ENCODE assay signal across 22 mouse cellular contexts in genomic region chr12:79588831-79589230, GRCm38 (mm10).
"Had no signal": no experiment of that assay in that cellular context is flagged by ENCODE, and none has a peak within 500 bp of the region (broad histone marks: within the 10 kb centered on the region; RNA-seq: fewer than 3 reads in every experiment).

No protein-coding gene starts in this region.

- H3K9ac ChIP-seq: intestine, embryonic 15.5 days; limb, embryonic 12.5 days; limb, embryonic 15.5 days; liver, embryonic 12.5 days; liver, embryonic 15.5 days; lung, embryonic 14.5 days; midbrain, embryonic 12.5 days; midbrain, embryonic 15.5 days; neural tube, embryonic 12.5 days; neural tube, embryonic 15.5 days had no signal

- H3K36me3 ChIP-seq: intestine, embryonic 15.5 days; limb, embryonic 12.5 days; limb, embryonic 15.5 days; liver, embryonic 12.5 days; liver, embryonic 15.5 days; midbrain, embryonic 12.5 days; midbrain, embryonic 15.5 days; neural tube, embryonic 12.5 days; neural tube, embryonic 15.5 days had no signal

- H3K27ac ChIP-seq: intestine, embryonic 15.5 days; left cerebral cortex, adult 2 months; limb, embryonic 12.5 days; limb, embryonic 15.5 days; liver, embryonic 12.5 days; liver, embryonic 15.5 days; midbrain, embryonic 12.5 days; midbrain, embryonic 15.5 days; neural tube, embryonic 12.5 days; neural tube, embryonic 15.5 days; stomach, postnatal 0 days had no signal

- H3K4me1 ChIP-seq: intestine, embryonic 15.5 days; limb, embryonic 12.5 days; limb, embryonic 15.5 days; liver, embryonic 12.5 days; liver, embryonic 15.5 days; megakaryocyte, embryonic 14.5 days; midbrain, embryonic 12.5 days; midbrain, embryonic 15.5 days; neural tube, embryonic 12.5 days; neural tube, embryonic 15.5 days had no signal

- H3K27me3 ChIP-seq: intestine, embryonic 15.5 days; limb, embryonic 12.5 days; limb, embryonic 15.5 days; liver, embryonic 12.5 days; liver, embryonic 15.5 days; midbrain, embryonic 12.5 days; midbrain, embryonic 15.5 days; neural tube, embryonic 12.5 days; neural tube, embryonic 15.5 days had no signal

- ATAC-seq: hindbrain, embryonic 16.5 days; intestine, embryonic 15.5 days; liver, embryonic 12.5 days; midbrain, embryonic 15.5 days had no signal

- H3K9me3 ChIP-seq: intestine, embryonic 15.5 days; limb, embryonic 12.5 days; limb, embryonic 15.5 days; liver, embryonic 12.5 days; liver, embryonic 15.5 days; megakaryocyte, embryonic 14.5 days; midbrain, embryonic 12.5 days; midbrain, embryonic 15.5 days; neural tube, embryonic 12.5 days; neural tube, embryonic 15.5 days had no signal

- DNase-seq: kidney, adult 11 months; kidney, adult 9 months; kidney, postnatal 14 days; kidney, postnatal 4 days; layer of hippocampus, postnatal 36 days; left cerebral cortex, postnatal 4 days; lung, embryonic 14.5 days; thymus, adult 2 months; thymus, postnatal 25 days had no signal

- H3K4me2 ChIP-seq: intestine, embryonic 15.5 days; limb, embryonic 12.5 days; limb, embryonic 15.5 days; liver, embryonic 12.5 days; liver, embryonic 15.5 days; lung, embryonic 14.5 days; midbrain, embryonic 12.5 days; midbrain, embryonic 15.5 days; neural tube, embryonic 12.5 days; neural tube, embryonic 15.5 days had no signal

- H3K4me3 ChIP-seq: intestine, embryonic 15.5 days; left cerebral cortex, adult 2 months; limb, embryonic 12.5 days; limb, embryonic 15.5 days; liver, embryonic 12.5 days; liver, embryonic 15.5 days; megakaryocyte, embryonic 14.5 days; midbrain, embryonic 12.5 days; midbrain, embryonic 15.5 days; neural tube, embryonic 12.5 days; neural tube, embryonic 15.5 days had no signal
